Mouse (Mus musculus) lung, embryonic 16.5 days (tissue): Measurements from ENCODE around the gene Dis3l2. TPM values are rescaled to one million over a fixed set of nuclear protein-coding genes. Genes with fewer than 3 reads are reported as not detected.
A peak's percentile ranks its signal among the peaks of the same experiment; 100 is the strongest.

Experiments used
- ATAC-seq: fragments of 200-750 bp; cut with Nextera tagmentation; 2 replicates; pipeline ENCODE4 v1.8.0; 2017; ENCODE audit warnings: low read depth, mild to moderate bottlenecking, moderate library complexity
- H3K27ac ChIP-seq: fragments of 300-500 bp; sonication (generic); 2 replicates; pipeline ENCODE4 v1.5.1; 2014; ENCODE audit warnings: mild to moderate bottlenecking, control low read depth, low read length
- H3K27me3 ChIP-seq: fragments of 300-500 bp; sonication (generic); 2 replicates; pipeline ENCODE4 v1.6.1; 2014; ENCODE audit warnings: low read depth, low read length, mixed read lengths; ENCODE audit not compliant: control insufficient read depth, insufficient read depth
- H3K36me3 ChIP-seq: fragments of 300-500 bp; sonication (generic); 2 replicates; pipeline ENCODE4 v1.6.1; 2014; ENCODE audit warnings: low read length; ENCODE audit not compliant: control insufficient read depth, insufficient read depth
- H3K4me1 ChIP-seq: fragments of 300-500 bp; sonication (generic); replicated peaks from 2 replicates; pipeline ENCODE4 v1.6.1; 2014; ENCODE audit warnings: low read length, mixed read lengths; ENCODE audit not compliant: control insufficient read depth, insufficient read depth
- H3K4me2 ChIP-seq: fragments of 300-500 bp; sonication (generic); 2 replicates; pipeline ENCODE4 v1.6.1; 2014; ENCODE audit warnings: low read depth, low read length, control low read depth
- H3K4me3 ChIP-seq: fragments of 300-500 bp; sonication (generic); 2 replicates; pipeline ENCODE4 v1.5.1; 2014; ENCODE audit warnings: mild to moderate bottlenecking, low read length, control low read depth
- H3K9ac ChIP-seq: fragments of 300-500 bp; sonication (generic); 2 replicates; pipeline ENCODE4 v1.6.1; 2014; ENCODE audit warnings: low read length, control low read depth
- H3K9me3 ChIP-seq: fragments of 300-500 bp; sonication (generic); 2 replicates; pipeline ENCODE4 v1.6.1; 2016; ENCODE audit warnings: low read length; ENCODE audit not compliant: control insufficient read depth
- WGBS: fragments of 180-500 bp; shearing (Covaris S2); extraction: QIAGEN DNeasy Blood & Tissue Kit; methylation state at CpG from one replicate; pipeline ENCODE4 v1.1.7; 2014; 5-methylcytosine and 5-hydroxymethylcytosine counted together
- polyA plus RNA-seq: library from polyadenylated mRNA; unstranded; fragments of >200 nt; fragmentation: Nextera tagmentation; extraction: Ambion mirVana; gene quantifications from 2 replicates; pipeline ENCODE4 v1.2.1, GENCODE M21; 2015

The Dis3l2 gene
- polyA plus RNA-seq, 1 experiment from 2014 or later, result 25.6 TPM

DNA sequence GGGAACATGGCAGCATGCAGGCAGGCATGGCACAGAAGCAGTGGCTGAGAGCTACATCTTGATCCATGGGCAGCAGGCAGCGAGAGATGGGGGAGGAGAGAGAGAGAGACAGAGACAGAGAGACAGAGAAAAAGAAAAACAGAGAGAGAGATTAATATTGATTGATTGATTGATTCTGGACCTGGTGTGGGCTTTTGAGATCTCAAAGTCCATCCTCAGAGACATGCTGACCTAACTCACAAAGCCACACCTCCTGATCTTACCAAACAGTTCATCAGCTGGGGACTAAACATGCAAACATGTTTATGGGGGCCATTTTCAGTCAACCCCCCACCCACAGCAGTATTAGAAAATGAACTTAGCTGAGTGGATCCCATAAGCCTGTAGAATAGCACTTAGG lies 321.4 kb downstream of the Dis3l2 start:
- ATAC-seq, result no peak
- H3K4me2 ChIP-seq, result no peak overlapping the region
- H3K4me1 ChIP-seq, result peaks cover 9% of the 10 kb centered on the region
- H3K36me3 ChIP-seq, result no peaks in the 10 kb centered on the region
- H3K27ac ChIP-seq, result no peak overlapping the region
- WGBS, result 85% methylated on average over 1 of the region's 1 CpGs
- H3K4me3 ChIP-seq, result no peak overlapping the region
- no peak overlapping the region for H3K9ac ChIP-seq
- no peaks in the 10 kb centered on the region for H3K27me3 ChIP-seq
- no peaks in the 10 kb centered on the region for H3K9me3 ChIP-seq

DNA sequence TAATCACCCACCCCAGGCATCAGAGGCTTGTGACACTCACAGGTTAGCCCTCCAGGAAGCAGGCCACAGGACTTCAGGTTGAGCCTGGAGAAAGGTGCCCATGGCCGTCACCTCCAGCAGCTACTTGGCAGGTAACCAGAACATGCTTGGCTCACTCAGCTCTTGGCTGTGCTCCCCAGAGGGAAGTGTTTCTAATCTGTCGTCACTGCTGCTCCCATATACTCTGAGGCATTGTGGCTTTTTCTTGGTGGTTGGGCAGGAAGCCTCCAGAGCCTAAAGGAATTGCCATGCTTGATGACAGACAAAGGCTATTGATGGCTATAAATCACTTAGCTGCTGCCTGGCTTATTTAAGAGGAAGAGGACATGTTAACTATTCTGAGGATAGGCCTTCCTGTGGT lies 325.2 kb downstream of the Dis3l2 start:
- H3K4me1 ChIP-seq, result peaks cover 25% of the 10 kb centered on the region
- 9% methylated on average over 2 of the region's 2 CpGs for WGBS
- H3K36me3 ChIP-seq, result no peaks in the 10 kb centered on the region
- H3K4me2 ChIP-seq, result no peak overlapping the region
- peak overlapping the region; percentile 69 for H3K27ac ChIP-seq
- no peaks in the 10 kb centered on the region for H3K9me3 ChIP-seq
- H3K9ac ChIP-seq, result no peak overlapping the region
- no peak overlapping the region for H3K4me3 ChIP-seq
- ATAC-seq, result peak; percentile 46
- no peaks in the 10 kb centered on the region for H3K27me3 ChIP-seq

GRCm38 (mm10) chr1:87030652-87031051 lies 327.0 kb downstream of the Dis3l2 start:
- ATAC-seq, result peak; percentile 73
- no peaks in the 10 kb centered on the region for H3K36me3 ChIP-seq
- H3K27ac ChIP-seq, result peak overlapping the region; percentile 76
- no peak overlapping the region for H3K4me3 ChIP-seq
- no peaks in the 10 kb centered on the region for H3K27me3 ChIP-seq
- H3K4me1 ChIP-seq, result peaks cover 37% of the 10 kb centered on the region
- H3K4me2 ChIP-seq, result no peak overlapping the region
- H3K9me3 ChIP-seq, result no peaks in the 10 kb centered on the region
- no peak overlapping the region for H3K9ac ChIP-seq
- WGBS, result 41% methylated on average over 1 of the region's 1 CpGs

DNA sequence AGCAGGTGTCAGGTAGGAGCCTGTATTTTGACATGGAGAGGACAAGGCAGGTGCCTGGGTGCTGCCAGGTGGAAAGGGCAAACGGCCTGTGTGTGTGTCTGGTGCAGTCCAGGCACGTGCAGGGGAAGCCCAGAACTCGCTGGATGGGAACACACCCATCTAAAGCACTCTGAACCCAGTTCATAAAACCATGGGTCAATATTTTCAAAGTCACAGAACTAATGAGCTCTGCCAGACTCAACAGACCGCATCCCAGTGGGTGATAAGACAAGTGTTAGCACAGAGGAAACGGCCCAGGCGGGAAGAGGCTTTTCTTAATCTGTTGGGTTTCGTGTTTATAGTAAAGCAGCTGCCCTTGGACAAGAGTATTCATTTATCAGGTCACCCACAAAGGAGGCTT lies 328.9 kb downstream of the Dis3l2 start:
- Histone ChIP-seq H3K4me1 (peaks cover 50% of the 10 kb centered on the region), H3K4me2 (no peak overlapping the region), H3K9ac (no peak overlapping the region), H3K4me3 (no peak overlapping the region), H3K36me3 (no peaks in the 10 kb centered on the region), H3K9me3 (no peaks in the 10 kb centered on the region), H3K27me3 (no peaks in the 10 kb centered on the region), H3K27ac (peak overlapping the region; percentile 45)
- no peak for ATAC-seq
- WGBS, result 23% methylated on average over 7 of the region's 7 CpGs

DNA sequence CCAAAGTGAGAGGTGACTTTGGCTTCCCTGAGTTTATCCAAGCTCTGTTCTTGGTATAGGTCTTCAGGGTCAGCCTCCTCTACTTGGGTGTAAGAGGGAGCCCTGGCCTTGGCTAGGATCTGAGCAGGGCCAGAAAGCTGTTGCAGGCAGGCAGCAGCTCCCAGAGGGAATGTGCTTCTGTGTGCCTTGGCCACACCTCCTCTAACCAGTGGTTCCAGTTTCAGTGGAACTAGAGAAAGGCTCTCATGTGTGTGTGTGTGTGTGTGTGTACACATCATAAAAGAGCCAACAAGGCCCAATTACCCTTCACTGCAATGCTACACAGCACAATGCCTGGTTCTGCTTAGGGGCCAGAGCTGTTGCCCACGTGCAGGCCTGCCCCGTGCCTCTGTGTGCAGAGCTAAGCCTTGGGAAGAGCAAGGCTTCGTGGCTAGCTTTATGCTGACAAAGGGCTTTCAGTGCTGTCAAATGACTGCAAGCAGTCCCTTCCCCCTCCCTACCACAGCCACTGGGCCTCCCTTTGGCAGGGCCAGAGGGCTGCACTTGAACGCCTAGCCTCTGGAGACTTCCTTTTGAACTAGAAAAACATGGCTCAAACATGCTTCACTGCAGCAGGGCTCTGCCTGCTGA lies 332.0 kb downstream of the Dis3l2 start:
- no peak overlapping the region for H3K4me2 ChIP-seq
- peaks cover 37% of the 10 kb centered on the region for H3K4me1 ChIP-seq
- ATAC-seq, result peak; percentile 84
- no peaks in the 10 kb centered on the region for H3K36me3 ChIP-seq
- WGBS, result 13% methylated on average over 4 of the region's 4 CpGs
- H3K9ac ChIP-seq, result peak overlapping the region; percentile 36
- no peaks in the 10 kb centered on the region for H3K27me3 ChIP-seq
- H3K4me3 ChIP-seq, result no peak overlapping the region
- H3K9me3 ChIP-seq, result no peaks in the 10 kb centered on the region
- peak overlapping the region; percentile 95 for H3K27ac ChIP-seq

DNA sequence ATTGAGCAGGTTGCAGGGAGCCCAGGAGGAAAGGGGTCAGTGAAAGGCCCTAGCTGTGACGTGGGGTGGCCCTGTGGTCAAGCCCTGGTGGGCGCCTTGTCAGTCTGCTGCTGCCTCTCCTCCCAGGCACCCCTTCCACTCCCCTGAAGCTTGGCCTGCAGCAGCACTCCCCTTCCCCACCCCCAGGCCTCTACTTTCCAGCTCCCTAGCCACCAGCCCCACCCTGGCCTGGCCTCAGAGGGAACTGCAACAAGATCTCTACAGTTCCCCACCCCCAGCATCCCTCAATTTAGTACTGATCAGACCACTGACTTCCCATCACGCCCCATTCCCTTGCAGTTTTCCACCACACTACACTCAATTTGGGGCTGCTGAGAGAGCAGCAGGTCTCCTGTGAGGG lies 332.7 kb downstream of the Dis3l2 start:
- H3K9me3 ChIP-seq, result no peaks in the 10 kb centered on the region
- no peak overlapping the region for H3K4me3 ChIP-seq
- H3K27ac ChIP-seq, result peak overlapping the region; percentile 95
- peaks cover 37% of the 10 kb centered on the region for H3K4me1 ChIP-seq
- H3K36me3 ChIP-seq, result no peaks in the 10 kb centered on the region
- H3K9ac ChIP-seq, result peak overlapping the region; percentile 36
- no peak overlapping the region for H3K4me2 ChIP-seq
- ATAC-seq, result peak; percentile 46
- no peaks in the 10 kb centered on the region for H3K27me3 ChIP-seq
- 67% methylated on average over 3 of the region's 3 CpGs for WGBS

DNA sequence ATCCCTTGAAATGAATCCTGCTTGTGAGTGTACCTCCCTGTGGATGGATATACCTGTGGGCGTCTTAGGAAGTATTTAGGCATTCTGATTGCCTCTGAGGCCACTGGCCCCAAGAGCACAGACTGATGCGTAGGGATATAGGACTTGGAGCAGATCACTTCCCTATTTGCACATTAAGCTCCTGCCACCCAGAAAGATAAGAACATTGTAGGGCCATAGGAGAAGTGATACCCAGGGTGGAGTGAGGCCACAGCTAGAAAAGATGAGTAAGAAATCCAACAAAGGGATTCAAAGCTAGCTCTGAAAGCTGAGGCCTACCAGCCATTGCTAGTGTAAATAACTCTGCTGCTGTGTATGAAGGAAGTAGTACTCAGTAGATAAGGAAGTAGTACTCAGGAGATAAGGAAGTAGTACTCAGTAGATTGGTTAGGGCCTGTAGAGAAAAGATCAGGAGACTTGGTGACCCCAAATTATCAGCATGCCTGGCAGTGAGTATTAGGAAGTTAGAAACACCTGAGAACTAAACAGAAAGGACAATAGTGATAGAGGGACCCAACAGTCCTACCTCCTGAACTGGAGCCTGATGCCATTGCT lies 335.0 kb downstream of the Dis3l2 start:
- no peaks in the 10 kb centered on the region for H3K9me3 ChIP-seq
- no peak overlapping the region for H3K27ac ChIP-seq
- no peak for ATAC-seq
- WGBS, result 89% methylated on average over 2 of the region's 2 CpGs
- no peaks in the 10 kb centered on the region for H3K36me3 ChIP-seq
- H3K4me3 ChIP-seq, result no peak overlapping the region
- H3K27me3 ChIP-seq, result no peaks in the 10 kb centered on the region
- H3K4me2 ChIP-seq, result no peak overlapping the region
- peaks cover 25% of the 10 kb centered on the region for H3K4me1 ChIP-seq
- no peak overlapping the region for H3K9ac ChIP-seq

DNA sequence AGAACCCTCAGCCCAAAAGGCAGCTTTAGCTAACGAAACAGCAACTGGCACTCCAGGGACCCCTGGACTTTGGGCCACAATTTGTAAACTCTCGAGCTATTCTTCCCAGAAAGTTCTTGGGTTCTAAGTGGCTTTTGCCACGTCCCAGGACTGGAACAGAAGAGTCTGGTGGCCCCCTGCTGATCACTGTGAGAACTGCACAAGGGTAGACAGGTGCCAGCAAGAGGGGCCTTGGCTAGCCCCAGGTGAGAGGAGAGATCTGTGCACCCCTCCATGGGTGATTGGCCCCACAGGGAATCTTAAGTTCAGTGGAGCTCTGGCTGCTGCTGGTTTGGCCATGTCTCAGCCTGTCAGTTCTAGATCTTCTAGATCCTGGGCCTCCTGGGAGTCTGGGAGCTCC lies 337.5 kb downstream of the Dis3l2 start:
- ATAC-seq, result peak; percentile 26; the same call in 1 of the 2 replicates
- H3K27me3 ChIP-seq, result no peaks in the 10 kb centered on the region
- 17% methylated on average over 3 of the region's 3 CpGs for WGBS

DNA sequence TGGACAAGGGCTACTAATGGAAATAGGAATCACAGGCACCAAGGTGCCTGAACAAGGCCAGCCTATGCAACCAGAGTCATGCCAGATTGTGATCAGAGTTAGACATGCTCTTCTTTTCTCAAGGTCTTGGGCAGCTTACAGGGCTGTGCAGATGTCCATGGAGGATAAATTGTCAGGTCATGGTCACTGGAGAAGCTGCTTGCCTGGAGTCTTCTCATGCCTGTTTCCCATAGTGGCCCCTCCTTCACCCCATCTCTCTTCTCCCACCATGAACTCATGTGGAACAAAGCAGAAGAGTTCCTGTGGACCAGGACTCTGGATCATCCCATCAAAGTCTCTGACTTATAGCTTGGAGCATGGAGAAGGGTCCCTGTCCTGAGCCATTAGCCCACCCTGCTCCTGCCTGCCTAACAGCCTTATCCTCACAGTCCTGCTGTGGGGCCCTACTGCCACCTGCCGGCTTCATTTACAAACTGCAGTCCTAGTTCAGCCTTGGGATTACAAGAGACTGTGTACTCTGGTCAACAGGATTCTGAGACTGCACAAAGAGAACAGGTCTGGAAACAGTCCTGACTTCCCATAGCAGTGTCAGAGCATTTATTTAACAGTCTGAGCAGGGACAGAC lies 338.3 kb downstream of the Dis3l2 start:
- Histone ChIP-seq H3K4me2 (no peak overlapping the region), H3K4me3 (no peak overlapping the region), H3K9ac (no peak overlapping the region), H3K27ac (no peak overlapping the region), H3K9me3 (no peaks in the 10 kb centered on the region), H3K27me3 (no peaks in the 10 kb centered on the region), H3K36me3 (no peaks in the 10 kb centered on the region), H3K4me1 (peaks cover under 1% of the 10 kb centered on the region; the same call in 1 of the 2 replicates)
- 0% methylated on average over 1 of the region's 1 CpGs for WGBS
- ATAC-seq, result peak; percentile 47

More for the DNA sequence above, 337.5 kb downstream of the Dis3l2 start:
- Histone ChIP-seq H3K4me1 (peaks cover 9% of the 10 kb centered on the region), H3K4me2 (no peak overlapping the region), H3K9ac (no peak overlapping the region), H3K9me3 (no peaks in the 10 kb centered on the region), H3K27ac (no peak overlapping the region), H3K36me3 (no peaks in the 10 kb centered on the region), H3K4me3 (no peak overlapping the region)
